Mouse (Mus musculus): ENCODE data around the gene Masp1.

GRCm38 (mm10) chr16:23501288-23501687 is 19.3 kb downstream of the Masp1 start:
- no peak for TF ChIP-seq CTCF (IDR thresholded peaks at IDR 0.05)
- no peak for TF ChIP-seq EP300 (IDR thresholded peaks at IDR 0.05)
